Mouse (Mus musculus) G1E (cell line): Measurements from ENCODE around the gene Bend4.

Experiments
- CTCF ChIP-seq: IDR thresholded peaks from 2 replicates; pipeline ENCODE4 v1.5.1; 2012; ENCODE audit warnings: low read depth, low read length, inconsistent platforms, mixed read lengths
- GATA1 ChIP-seq: IDR thresholded peaks from 2 replicates; pipeline ENCODE4 v1.6.1; 2012; ENCODE audit warnings: borderline replicate concordance, low read length, inconsistent platforms, mixed read lengths
- GATA2 ChIP-seq: IDR thresholded peaks from 2 replicates; pipeline ENCODE4 v1.6.1; 2012; ENCODE audit warnings: low read depth, low read length, inconsistent platforms, borderline replicate concordance

DNA sequence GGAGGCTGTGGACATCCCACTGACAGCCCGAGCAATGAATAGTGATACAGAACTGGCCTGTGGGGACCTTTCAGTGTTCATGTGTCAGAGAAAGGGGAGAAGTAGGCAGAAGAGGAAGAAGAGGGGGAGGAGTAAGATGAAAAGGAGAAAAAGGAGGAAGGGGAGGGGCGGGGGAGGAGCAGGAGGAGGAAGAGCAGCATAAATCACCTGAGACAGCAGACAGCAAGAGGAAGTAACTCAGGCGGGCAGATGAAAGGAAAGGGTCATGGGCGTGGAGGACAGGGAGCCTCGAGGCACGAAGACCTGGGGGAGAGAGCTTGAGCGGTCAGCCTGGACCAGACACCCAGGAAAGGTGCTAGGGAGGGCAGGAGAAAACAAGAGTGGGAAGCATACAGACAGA is 23.7 kb downstream of the Bend4 start:
- no peak for TF ChIP-seq CTCF
- no peak for TF ChIP-seq GATA1
- TF ChIP-seq GATA2, result no peak
